Mouse (Mus musculus) left cerebral cortex, adult 9 months (tissue): ENCODE measurements around the gene Pik3ip1.

Experiments used
- DNase-seq, 2 experiments: peaks; one replicate each; pipeline ENCODE4 v3.0.0; 2022; ENCODE audit warnings: low spot score in 2 of 2

Pik3ip1 gene

DNA sequence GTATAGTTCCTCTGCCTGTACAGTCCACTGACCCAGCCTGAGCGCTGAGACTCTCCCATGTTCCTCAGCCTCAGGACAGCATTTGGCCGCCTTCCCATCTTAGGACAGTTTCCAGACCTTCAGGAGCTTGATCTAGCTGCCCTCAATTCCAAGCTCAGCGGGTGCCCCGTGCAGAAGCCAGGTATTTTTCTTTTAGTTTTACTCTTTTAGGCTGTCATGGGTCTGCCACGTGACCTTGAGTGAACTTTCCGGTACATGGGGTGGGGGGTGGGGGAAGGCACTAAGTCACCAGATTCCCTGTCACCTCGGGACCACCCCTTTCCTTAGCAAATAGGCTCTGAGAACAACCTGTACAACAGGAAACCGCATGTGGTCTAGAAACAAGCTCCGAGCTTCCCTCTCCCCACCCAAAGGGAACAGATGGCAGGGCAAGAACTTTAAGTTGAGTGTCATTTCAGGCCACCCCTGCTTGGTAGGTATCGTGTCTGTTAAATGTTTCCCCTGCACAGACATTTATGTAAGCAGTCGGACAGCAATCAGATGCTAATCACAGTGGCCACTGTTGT, 5.5 kb downstream of the Pik3ip1 start:
- DNase-seq: no peak

DNA sequence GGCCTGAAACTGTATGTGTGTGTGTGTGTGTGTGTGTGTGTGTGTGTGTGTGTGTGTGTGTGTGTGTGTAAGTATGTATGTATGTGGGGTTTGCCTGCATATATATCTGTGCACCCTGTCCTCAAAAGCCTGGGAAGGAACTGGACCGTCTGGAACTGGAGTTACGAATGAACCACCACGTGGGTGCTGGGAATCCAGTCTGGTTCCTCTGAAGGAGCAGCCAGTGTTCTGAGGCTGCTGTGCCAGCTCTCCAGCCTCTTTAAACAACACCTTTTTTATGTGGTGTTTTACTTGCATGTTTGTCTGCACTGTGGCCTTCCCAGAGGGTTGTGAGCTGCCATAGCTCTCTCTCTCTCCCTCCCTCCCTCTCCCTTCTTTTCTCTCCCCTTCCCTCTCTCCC, 6.4 kb downstream of the Pik3ip1 start:
- DNase-seq: no peak

DNA sequence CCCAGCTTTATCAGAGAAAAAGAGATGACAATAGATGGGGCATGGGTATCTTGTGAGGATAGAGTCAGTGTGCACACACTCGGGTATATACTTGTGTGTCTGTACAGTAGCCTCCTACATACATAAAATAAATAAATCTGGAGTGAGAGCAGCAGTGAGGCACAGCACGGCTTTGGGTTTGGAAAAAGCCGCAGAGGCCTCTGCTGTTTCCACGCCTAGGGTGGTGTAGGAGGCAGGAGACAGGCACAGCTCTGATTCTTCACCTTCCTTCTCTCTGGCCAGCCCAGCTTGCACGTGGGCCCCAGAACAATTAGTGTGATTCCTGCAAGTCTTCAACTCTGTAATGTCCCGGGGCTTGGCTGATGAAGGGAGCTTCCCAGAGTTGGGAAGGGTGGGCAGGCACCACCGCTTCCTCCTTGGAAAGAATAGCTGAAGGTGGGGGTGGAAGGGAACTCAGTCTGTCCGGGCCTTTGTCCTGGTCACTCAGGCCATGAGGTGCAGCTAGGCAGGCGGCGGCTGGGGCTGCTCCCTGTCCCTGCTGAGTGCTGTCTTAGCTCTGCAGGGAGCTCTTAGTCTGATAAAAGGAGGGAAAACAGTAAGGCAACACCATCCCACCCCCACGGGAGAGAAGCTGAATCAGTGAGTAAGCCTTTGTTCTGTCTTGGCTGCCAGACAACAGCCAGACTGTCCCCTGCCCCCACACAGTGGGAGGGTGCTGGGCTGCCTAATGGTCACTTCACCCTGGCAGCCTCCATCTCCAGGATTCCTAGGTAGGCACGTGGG, 7.2 kb downstream of the Pik3ip1 start:
- peak; percentile 71 to 89 for DNase-seq

GRCm38 (mm10) chr11:3337961-3338360, 7.8 kb downstream of the Pik3ip1 start:
- no peak for DNase-seq

DNA sequence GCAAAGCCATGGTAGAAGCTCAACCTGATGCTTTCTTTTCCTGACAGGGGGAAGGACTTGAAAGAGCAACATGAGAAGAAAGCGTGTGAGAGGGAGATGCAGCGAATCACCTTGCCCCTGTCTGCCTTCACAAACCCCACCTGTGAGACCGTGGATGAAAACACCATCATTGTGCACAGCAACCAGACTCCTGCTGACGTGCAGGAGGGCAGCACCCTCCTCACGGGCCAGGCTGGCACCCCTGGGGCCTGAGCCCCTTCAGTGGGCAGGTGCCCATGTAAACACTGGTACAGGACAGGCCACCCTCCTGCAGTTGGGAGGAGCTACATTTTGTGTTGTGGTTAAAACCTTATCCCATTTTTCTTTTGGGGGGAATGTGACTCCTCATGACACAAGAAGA, 11.3 kb downstream of the Pik3ip1 start:
- DNase-seq: no peak

DNA sequence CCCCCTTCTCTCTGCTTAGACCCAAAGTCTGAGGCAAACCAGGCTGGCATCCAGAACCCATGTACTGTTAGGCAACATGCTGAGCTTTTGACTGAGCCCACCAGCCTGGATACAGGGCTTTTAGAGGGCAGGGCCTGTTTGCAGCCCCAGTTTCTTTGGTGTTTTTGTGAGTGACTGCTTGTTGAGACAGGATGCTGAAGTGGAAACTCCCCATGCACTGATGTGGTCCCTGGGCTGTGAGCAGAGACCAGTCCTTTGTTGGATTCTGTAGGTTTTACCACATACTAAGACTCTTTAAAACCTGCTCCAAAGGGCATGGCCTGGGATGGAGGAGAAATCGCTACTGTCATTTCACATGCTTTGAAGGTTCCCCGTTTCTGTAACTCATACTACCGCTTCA, 14.7 kb downstream of the Pik3ip1 start:
- DNase-seq: no peak

- no peak for DNase-seq
These were observed 16.1 kb downstream of the Pik3ip1 start for GRCm38 (mm10) chr11:3346351-3346750.

- DNase-seq: peak in 1 of 2 experiments; percentile 88
These were observed 17.1 kb downstream of the Pik3ip1 start for GRCm38 (mm10) chr11:3347091-3347834.

DNA sequence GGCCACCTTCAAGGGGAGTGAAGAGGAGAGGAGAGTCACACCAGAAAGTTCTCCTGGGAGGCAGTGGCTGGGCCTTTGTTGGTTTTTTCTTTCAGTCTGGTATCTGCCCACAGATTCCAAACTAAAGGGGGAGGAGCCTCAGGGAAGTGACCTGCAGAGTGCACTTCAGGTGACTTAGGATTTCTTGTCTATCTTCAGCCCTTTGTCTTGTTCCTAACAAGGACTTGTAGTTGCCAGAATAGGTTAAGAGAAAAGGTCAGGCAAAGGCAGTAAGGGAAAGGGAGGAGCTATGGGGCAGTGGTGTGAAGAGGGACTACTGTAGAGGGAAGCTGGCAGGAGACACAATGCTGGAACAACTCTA, 17.6 kb downstream of the Pik3ip1 start:
- DNase-seq: no peak

- DNase-seq: no peak
These were observed 18.6 kb downstream of the Pik3ip1 start for GRCm38 (mm10) chr11:3348576-3349342.

- no peak for DNase-seq
These were observed 19.1 kb downstream of the Pik3ip1 start for GRCm38 (mm10) chr11:3349343-3349695.

- no peak for DNase-seq
These were observed 21.9 kb downstream of the Pik3ip1 start for GRCm38 (mm10) chr11:3352131-3352530.

DNA sequence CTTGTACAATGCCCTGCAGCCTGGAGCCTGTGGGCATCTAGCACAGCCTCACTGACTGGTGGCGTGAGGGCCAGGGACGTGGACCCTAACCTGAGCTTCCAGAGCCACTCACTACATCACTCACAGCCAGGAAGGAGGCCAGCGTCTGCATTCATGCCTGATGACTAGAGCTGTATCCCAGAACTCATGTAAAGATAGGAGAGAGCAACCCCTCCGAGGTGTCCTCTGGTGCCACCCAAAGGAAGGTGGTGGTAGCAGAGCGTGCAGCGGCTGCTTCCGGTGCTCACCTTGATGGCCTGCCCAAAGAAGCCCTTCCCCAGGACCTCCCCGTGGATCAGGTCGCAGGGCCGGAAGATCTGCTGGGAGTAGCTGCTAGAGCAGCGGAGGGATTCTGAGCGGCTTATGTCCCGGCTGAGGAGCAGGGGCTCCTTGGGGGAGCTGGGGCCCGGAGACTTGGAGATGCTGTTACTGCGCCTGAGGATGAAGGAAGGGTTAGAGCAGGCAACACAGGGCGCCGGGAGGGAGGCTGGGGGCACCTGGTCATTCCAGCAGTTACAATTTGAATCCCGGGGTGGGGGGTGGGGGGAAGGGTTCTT, 22.9 kb downstream of the Pik3ip1 start:
- DNase-seq: no peak

GRCm38 (mm10) chr11:3362854-3363253, 32.7 kb downstream of the Pik3ip1 start:
- no peak for DNase-seq

GRCm38 (mm10) chr11:3366411-3366810, 36.2 kb downstream of the Pik3ip1 start:
- no peak for DNase-seq

GRCm38 (mm10) chr11:3368983-3369382, 38.8 kb downstream of the Pik3ip1 start:
- no peak for DNase-seq

DNA sequence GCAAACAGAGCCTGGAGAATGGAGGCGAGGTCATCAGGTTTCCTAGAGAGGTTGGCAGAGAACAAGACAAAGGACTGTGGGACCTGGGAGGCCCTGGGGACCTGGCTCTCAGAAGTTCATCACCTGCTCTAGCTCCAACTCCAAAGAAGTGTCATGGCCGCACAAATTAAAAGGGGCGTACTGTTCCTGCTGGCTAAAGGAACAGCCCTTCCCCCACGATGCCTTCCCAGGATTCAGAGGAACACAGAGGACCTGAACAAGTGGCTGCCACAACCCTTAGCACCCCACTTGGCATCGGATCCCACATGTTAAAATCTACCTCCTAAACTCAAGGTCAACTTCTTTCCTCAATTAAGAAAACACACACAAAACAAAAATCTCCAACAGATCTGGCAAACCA, 39.2 kb downstream of the Pik3ip1 start:
- no peak for DNase-seq

GRCm38 (mm10) chr11:3370162-3370561, 40.0 kb downstream of the Pik3ip1 start:
- DNase-seq: no peak

DNA sequence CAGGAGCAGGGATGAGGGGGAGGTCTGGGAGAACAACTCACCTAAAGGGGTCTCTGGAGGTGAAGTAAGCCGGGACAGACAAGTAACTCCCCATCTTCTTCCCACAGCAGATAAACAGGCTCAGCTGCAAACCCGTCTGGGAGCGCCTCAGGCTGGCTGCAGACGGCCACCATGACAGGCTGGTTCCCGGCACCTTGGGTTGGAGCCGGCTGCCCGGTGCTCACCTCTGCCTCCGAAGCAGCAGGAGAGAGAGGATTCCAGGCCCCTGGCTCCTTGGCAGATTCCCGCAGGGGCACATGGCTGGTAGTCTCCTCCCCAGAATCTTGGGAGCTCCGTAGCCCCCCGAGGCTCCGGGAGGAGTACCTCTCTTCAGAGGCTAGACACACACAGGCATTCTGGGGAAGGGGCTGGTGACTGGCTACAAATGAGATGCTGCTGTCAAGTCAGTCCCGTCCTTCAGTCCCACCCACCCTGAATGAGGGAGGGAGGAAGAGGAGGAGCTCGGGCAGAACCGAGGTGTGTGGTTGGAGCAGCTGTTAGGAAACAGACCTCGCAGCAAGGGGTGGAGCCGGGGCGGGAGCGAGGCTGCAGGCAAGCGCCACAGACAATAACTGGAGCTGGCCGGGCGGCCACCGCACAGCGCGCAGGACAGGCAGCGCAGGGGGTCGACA, 40.9 kb downstream of the Pik3ip1 start:
- DNase-seq: peak; percentile 67 to 82

DNA sequence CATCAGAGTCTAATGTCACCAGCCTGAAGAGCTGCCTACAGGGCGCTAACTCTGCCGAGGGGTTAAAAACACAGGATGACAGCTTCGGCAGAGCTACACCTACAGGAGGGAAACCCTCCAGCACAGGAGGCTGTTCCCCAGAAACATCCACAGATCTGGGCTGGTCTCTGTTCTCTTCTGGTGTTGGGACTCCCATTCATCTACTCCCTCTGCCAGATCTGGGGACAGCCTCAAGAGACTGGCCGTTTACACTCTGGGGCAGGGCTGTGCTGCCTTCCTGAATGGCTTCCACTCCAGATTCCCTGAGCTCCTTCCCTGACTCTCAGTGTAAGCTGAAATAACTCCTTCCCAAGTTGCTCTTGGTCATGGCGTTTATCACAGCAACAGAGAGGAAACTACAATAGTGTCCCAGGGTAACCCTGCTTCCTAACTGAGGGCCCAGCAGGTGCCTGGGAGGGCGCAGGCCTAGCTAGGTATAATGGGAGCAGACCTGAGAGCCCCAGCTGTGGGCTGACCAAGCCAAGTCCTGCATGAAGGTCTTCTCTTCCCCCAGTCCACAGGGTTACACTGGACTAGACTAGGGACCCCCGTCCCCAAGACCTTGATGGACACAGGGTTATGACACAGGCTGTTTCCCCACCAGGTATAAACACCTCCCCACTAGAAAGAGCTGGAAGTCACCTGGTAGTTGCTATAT, 41.5 kb downstream of the Pik3ip1 start:
- DNase-seq: no peak
